Mouse (Mus musculus) CH12.LX (cell line): ENCODE results near the gene Uvrag. TPM values are rescaled to one million over a fixed set of nuclear protein-coding genes. Genes with fewer than 3 reads are reported as not detected.

Experiments used
- DNase-seq: peaks from one replicate; pipeline ENCODE4 v3.0.0-alpha.2; 2013; ENCODE audit errors: extremely low read depth
- H3K27ac ChIP-seq: 2 replicates; pipeline ENCODE4 v1.5.1; 2012; ENCODE audit warnings: low read depth, mild to moderate bottlenecking, control low read depth, moderate library complexity; ENCODE audit not compliant: insufficient read depth
- H3K27me3 ChIP-seq: replicated peaks from 2 replicates; pipeline ENCODE3; 2012; ENCODE audit warnings: inconsistent platforms
- H3K36me3 ChIP-seq, 2 experiments: replicated peaks in 1 of 2; 2 replicates each; pipeline versions ENCODE3 to v1.6.1; 2012; ENCODE audit warnings: inconsistent platforms in 1 of 2, low read length in 1 of 2, mild to moderate bottlenecking in 1 of 2, mixed read lengths in 1 of 2, moderate library complexity in 1 of 2; ENCODE audit not compliant: control insufficient read depth in 1 of 2, insufficient read depth in 1 of 2
- H3K4me1 ChIP-seq, 2 experiments: 2 replicates each; pipeline ENCODE4 v1.6.1; 2012; ENCODE audit warnings: inconsistent platforms in 1 of 2, moderate library complexity in 1 of 2; ENCODE audit not compliant: insufficient read depth in 2 of 2, control insufficient read depth in 1 of 2
- H3K4me2 ChIP-seq: 2 replicates; pipeline ENCODE4 v1.6.1; 2012; ENCODE audit warnings: low read depth, mild to moderate bottlenecking, control low read depth; ENCODE audit not compliant: poor library complexity, insufficient read depth, severe bottlenecking
- H3K4me3 ChIP-seq, 3 experiments: fragments of 150-350 bp in 1 of 3; sonication (generic) in 1 of 3; replicated peaks in 1 of 3; 2 replicates each; pipeline versions ENCODE3 to v1.5.1; 2011 to 2012; ENCODE audit warnings: low read depth in 2 of 3, low read length in 2 of 3, mild to moderate bottlenecking in 2 of 3, moderate library complexity in 2 of 3, control low read depth in 1 of 3, improper control_type of control experiment in 1 of 3, inconsistent platforms in 1 of 3, mixed read lengths in 1 of 3; ENCODE audit not compliant: poor library complexity in 1 of 3
- H3K79me2 ChIP-seq: replicated peaks from 2 replicates; pipeline ENCODE4 v1.6.1; 2012; ENCODE audit warnings: mild to moderate bottlenecking, moderate library complexity; ENCODE audit not compliant: control insufficient read depth, poor library complexity, insufficient read depth, severe bottlenecking; ENCODE audit errors: extremely low read depth
- H3K9ac ChIP-seq: 2 replicates; pipeline ENCODE4 v1.6.1; 2012; ENCODE audit warnings: low read depth, mild to moderate bottlenecking, control low read depth, moderate library complexity; ENCODE audit not compliant: insufficient read depth
- H3K9me3 ChIP-seq: replicated peaks from 2 replicates; pipeline ENCODE3; 2012; ENCODE audit warnings: low read length, inconsistent platforms, mixed read lengths
- CHD1 ChIP-seq: IDR thresholded peaks from 2 replicates; pipeline ENCODE4 v1.6.1; 2012; ENCODE audit warnings: low read depth, low read length, improper control_type of control experiment, inconsistent platforms
- E2F4 ChIP-seq: IDR thresholded peaks from 2 replicates; pipeline ENCODE4 v1.6.1; 2011; ENCODE audit warnings: low read depth, low read length, improper control_type of control experiment; ENCODE audit not compliant: insufficient replicate concordance
- ETS1 ChIP-seq: conservative IDR thresholded peaks from 2 replicates; pipeline ENCODE4 v1.6.1; 2012; ENCODE audit warnings: low read depth, mild to moderate bottlenecking, inconsistent platforms, low read length, improper control_type of control experiment, moderate library complexity
- HCFC1 ChIP-seq: IDR thresholded peaks from 2 replicates; pipeline ENCODE4 v1.6.1; 2012; ENCODE audit warnings: low read depth, mild to moderate bottlenecking, inconsistent platforms, low read length, improper control_type of control experiment
- IRF4 ChIP-seq: IDR thresholded peaks from 2 replicates; pipeline ENCODE4 v1.6.1; 2014; ENCODE audit warnings: low read depth, mild to moderate bottlenecking, inconsistent platforms, low read length, improper control_type of control experiment
- JUN ChIP-seq: IDR thresholded peaks from 2 replicates; pipeline ENCODE4 v1.6.1; 2011; ENCODE audit warnings: low read depth, mild to moderate bottlenecking, low read length, improper control_type of control experiment, moderate library complexity; ENCODE audit not compliant: insufficient read depth
- MAFK ChIP-seq: IDR thresholded peaks from 2 replicates; pipeline ENCODE4 v1.6.1; 2011; ENCODE audit warnings: low read length, improper control_type of control experiment; ENCODE audit not compliant: insufficient replicate concordance
- MAX ChIP-seq: IDR thresholded peaks from 2 replicates; pipeline ENCODE4 v1.6.1; 2011; ENCODE audit warnings: low read length, improper control_type of control experiment
- MYC ChIP-seq: IDR thresholded peaks from 2 replicates; pipeline ENCODE4 v1.6.1; 2011; ENCODE audit warnings: low read depth, mild to moderate bottlenecking, improper control_type of control experiment, low read length
- NRF1 ChIP-seq: IDR thresholded peaks from 2 replicates; pipeline ENCODE4 v1.6.1; 2014; ENCODE audit warnings: low read depth, mild to moderate bottlenecking, inconsistent platforms, low read length, improper control_type of control experiment, moderate library complexity
- PAX5 ChIP-seq: IDR thresholded peaks from 2 replicates; pipeline ENCODE4 v1.6.1; 2012; ENCODE audit warnings: low read length, inconsistent platforms, mixed read lengths
- RCOR1 ChIP-seq: conservative IDR thresholded peaks from 2 replicates; pipeline ENCODE4 v1.6.1; 2012; ENCODE audit warnings: low read depth, mild to moderate bottlenecking, inconsistent platforms, low read length, improper control_type of control experiment
- SIN3A ChIP-seq: IDR thresholded peaks from 2 replicates; pipeline ENCODE4 v1.6.1; 2012; ENCODE audit warnings: low read length, improper control_type of control experiment, inconsistent platforms
- TBP ChIP-seq: conservative IDR thresholded peaks from 2 replicates; pipeline ENCODE4 v1.6.1; 2011; ENCODE audit warnings: low read depth, low read length, improper control_type of control experiment
- UBTF ChIP-seq: IDR thresholded peaks from 2 replicates; pipeline ENCODE4 v1.6.1; 2012; ENCODE audit warnings: low read depth, mild to moderate bottlenecking, inconsistent platforms, low read length, improper control_type of control experiment, moderate library complexity
- USF2 ChIP-seq: conservative IDR thresholded peaks from 2 replicates; pipeline ENCODE4 v1.6.1; 2011; ENCODE audit warnings: low read depth, low read length, improper control_type of control experiment
- ZC3H11A ChIP-seq: IDR thresholded peaks from 2 replicates; pipeline ENCODE4 v1.6.1; 2012; ENCODE audit warnings: low read depth, mild to moderate bottlenecking, inconsistent platforms, low read length, improper control_type of control experiment
- ZKSCAN1 ChIP-seq: IDR thresholded peaks from 2 replicates; pipeline ENCODE4 v1.6.1; 2012; ENCODE audit warnings: low read depth, inconsistent platforms, low read length, improper control_type of control experiment, borderline replicate concordance
- ZMIZ1 ChIP-seq: IDR thresholded peaks from 2 replicates; pipeline ENCODE4 v1.6.1; 2012; ENCODE audit warnings: low read depth, mild to moderate bottlenecking, inconsistent platforms, low read length, improper control_type of control experiment
- dilution Hi-C: fragments of 300-500 bp; cut with MboI; formaldehyde crosslinking; loops from 2 replicates; pipeline ENCODE4 v1.14.3; 2020; ENCODE audit warnings: low sequenced_read_pairs; ENCODE audit not compliant: extremely low pct_unique_long_range_greater_than_20kb, extremely low pct_ligation_motif_present
- in situ Hi-C: fragments of 300-500 bp; cut with MboI; formaldehyde crosslinking; loops from 3 replicates; pipeline ENCODE4 v1.14.3; 2019; ENCODE audit warnings: low sequenced_read_pairs, low pct_ligation_motif_present, low pct_unique_long_range_greater_than_20kb, mixed read lengths
- polyA plus RNA-seq: library from polyadenylated mRNA; unstranded; fragments of >175 nt; gene quantifications from 2 replicates; pipeline ENCODE4 v1.2.1, GENCODE M21; 2012; ENCODE audit warnings: low read depth; ENCODE audit not compliant: insufficient read length
- total RNA-seq, 2 experiments: library from RNA; depleted of rRNA; stranded (reverse); fragments of 300-350 nt in 1 of 2; fragments of >200 nt in 1 of 2; gene quantifications; 2 replicates each; pipeline ENCODE4 v1.2.3; 2012 to 2014

The Uvrag gene
- total and polyA plus RNA-seq, 3 experiments: 20.6 to 47.4 (median 37.5) TPM

GRCm38 (mm10) chr7:99188630-99189029, 47.7 kb upstream of the Uvrag start:
- no peak for DNase-seq
- Histone ChIP-seq H3K9ac (no peak overlapping the region), H3K27me3 (peaks cover 21% of the 10 kb centered on the region), H3K79me2 (no peaks in the 10 kb centered on the region), H3K9me3 (no peaks in the 10 kb centered on the region), H3K4me2 (no peak overlapping the region), H3K36me3 (no peaks in the 10 kb centered on the region), H3K4me1 (peaks cover 20 to 48% of the 10 kb centered on the region in 2 experiments), H3K27ac (no peak overlapping the region), H3K4me3 (no peak overlapping the region)
- TF ChIP-seq SIN3A (no peak), RCOR1 (no peak), MAX (no peak), IRF4 (no peak), ETS1 (no peak), ZMIZ1 (no peak), MYC (no peak), ZC3H11A (no peak), CHD1 (no peak), E2F4 (no peak), TBP (no peak), PAX5 (no peak), HCFC1 (no peak), NRF1 (no peak), JUN (no peak), MAFK (no peak), USF2 (no peak)
- in situ Hi-C loops (no loop called here), dilution Hi-C loops (no loop called here)

DNA sequence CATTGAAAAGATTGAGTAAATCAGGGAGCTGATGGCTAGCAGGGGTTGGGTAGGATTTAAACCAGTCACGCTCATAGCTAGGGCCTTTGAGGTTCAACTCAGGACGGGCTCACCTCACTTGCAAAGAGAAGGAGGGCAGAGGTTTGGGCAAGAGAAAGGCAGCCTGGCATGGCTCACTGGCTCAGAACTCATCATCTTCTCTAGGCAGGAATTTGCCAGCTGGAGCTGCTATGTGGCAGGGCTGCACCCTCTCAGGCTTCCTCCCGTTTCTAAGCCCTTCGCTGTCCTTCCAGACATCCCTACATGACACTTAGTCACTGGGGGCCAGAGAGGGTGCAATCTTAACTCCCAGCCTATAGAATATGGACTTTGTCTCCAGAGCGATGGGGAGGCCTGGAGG, 46.5 kb upstream of the Uvrag start:
- peaks cover 20 to 53% of the 10 kb centered on the region in 2 experiments for H3K4me1 ChIP-seq
- in situ Hi-C loops: no loop called here
- no peaks in the 10 kb centered on the region for H3K9me3 ChIP-seq
- H3K79me2 ChIP-seq: no peaks in the 10 kb centered on the region
- no peak for TF ChIP-seq TBP
- no peak for TF ChIP-seq UBTF
- TF ChIP-seq ZKSCAN1: no peak
- TF ChIP-seq, all 38 proteins: peak for 0
- H3K4me3 ChIP-seq: no peak overlapping the region
- no peak for DNase-seq
- H3K27ac ChIP-seq: no peak overlapping the region
- H3K27me3 ChIP-seq: peaks cover 24% of the 10 kb centered on the region
- dilution Hi-C loops: no loop called here
- no peak overlapping the region for H3K9ac ChIP-seq
- H3K4me2 ChIP-seq: no peak overlapping the region
- no peaks in the 10 kb centered on the region for H3K36me3 ChIP-seq
